Mouse (Mus musculus): Measurements from ENCODE around the gene Ccnt1. TPM values are rescaled to one million over a fixed set of nuclear protein-coding genes. Genes with fewer than 3 reads are reported as not detected.
"Not testable (repeated sequence)": the region's sequence is repeated elsewhere in the genome, so short reads cannot be mapped to it uniquely, and the experiment has no call there.

Ccnt1 gene
- total and polyA plus RNA-seq, 3 experiments, result 19.5 to 63.2 (median 44.0) TPM

- Histone ChIP-seq H3K9me3 (replicated peaks; ENCODE audit: insufficient read depth, low read length) (no peaks in the 10 kb centered on the region), H3K27me3 (ENCODE audit: control insufficient read depth in 1 of 2, insufficient read depth in 2 of 2, low read length in 2 of 2) (no peaks in the 10 kb centered on the region), H3K27ac (ENCODE audit: control insufficient read depth, low read depth, low read length) (no peak overlapping the region), H3K36me3 (ENCODE audit: control insufficient read depth in 1 of 2, insufficient read depth in 2 of 2, low read length in 2 of 2) (peaks cover 3 to 15% of the 10 kb centered on the region in 2 experiments; a peak in 2 of 4 replicates), H3K4me3 (ENCODE audit: control insufficient read depth in 1 of 2, insufficient read depth in 1 of 2, low read depth in 2 of 2, low read length in 2 of 2) (no peak overlapping the region), H3K9ac (ENCODE audit: control insufficient read depth, low read depth, low read length, poor library complexity, severe bottlenecking) (no peak overlapping the region), H3K79me2 (ENCODE audit: control insufficient read depth, insufficient read depth, low read length, poor library complexity) (no peaks in the 10 kb centered on the region; the same call in 1 of the 2 replicates), H3K4me1 (ENCODE audit: control insufficient read depth in 1 of 2, insufficient read depth in 2 of 2, low read length in 2 of 2) (peaks cover 12 to 30% of the 10 kb centered on the region in 2 experiments)
- peak; percentile 68 for DNase-seq (ENCODE audit: low read depth, low spot score)
- TF ChIP-seq MAZ (IDR thresholded peaks at IDR 0.05; ENCODE audit: low read depth, low read length) (no peak), EP300 (IDR thresholded peaks at IDR 0.05; ENCODE audit: low read depth in 1 of 2, low read length in 2 of 2) (peak in 1 of 2 experiments; percentile 32; a peak in 1 of 4 replicates), USF2 (IDR thresholded peaks at IDR 0.05; ENCODE audit: borderline replicate concordance in 1 of 2, insufficient read depth in 1 of 2, low read depth in 1 of 2, low read length in 2 of 2) (peak; percentile 16 to 64; a peak in 1 of 4 replicates), MXI1 (IDR thresholded peaks at IDR 0.05; ENCODE audit: low read depth, low read length) (peak; percentile 24; the same call in 1 of the 2 replicates), USF1 (IDR thresholded peaks at IDR 0.05; ENCODE audit: low read depth, low read length) (peak; percentile 89), KAT2A (conservative IDR thresholded peaks at IDR 0.05; ENCODE audit: low read depth, low read length) (no peak), ZC3H11A (IDR thresholded peaks at IDR 0.05; ENCODE audit: low read depth, low read length) (no peak), ELF1 (IDR thresholded peaks at IDR 0.05; ENCODE audit: low read depth, low read length) (no peak), ETS1 (IDR thresholded peaks at IDR 0.05; ENCODE audit: low read depth, low read length) (peak; percentile 41; the same call in 1 of the 2 replicates), BHLHE40 (IDR thresholded peaks at IDR 0.05; ENCODE audit: borderline replicate concordance, low read depth, low read length) (peak; percentile 67; the same call in 1 of the 2 replicates), MAX (IDR thresholded peaks at IDR 0.05; ENCODE audit: low read length) (peak; percentile 86), CTCF (IDR thresholded peaks at IDR 0.05 in 2 of 3, conservative IDR thresholded peaks at IDR 0.05 in 1 of 3; ENCODE audit: control insufficient read depth in 1 of 3, insufficient read depth in 1 of 3, low read depth in 2 of 3, low read length in 3 of 3, poor library complexity in 1 of 3, severe bottlenecking in 1 of 3) (no peak), MYB (IDR thresholded peaks at IDR 0.05; ENCODE audit: low read depth, low read length) (no peak), RCOR1 (IDR thresholded peaks at IDR 0.05; ENCODE audit: low read depth, low read length) (peak; percentile 34; the same call in 1 of the 2 replicates), MYC (IDR thresholded peaks at IDR 0.05; ENCODE audit: low read depth, low read length) (no peak)
These were observed 56.6 kb downstream of the Ccnt1 start for GRCm38 (mm10) chr15:98514146-98514545.

- not testable (repeated sequence) for H3K4me3 ChIP-seq (ENCODE audit: control insufficient read depth in 1 of 2, insufficient read depth in 1 of 2, low read depth in 2 of 2, low read length in 2 of 2); H3K9me3 ChIP-seq (replicated peaks; ENCODE audit: insufficient read depth, low read length); H3K27me3 ChIP-seq (ENCODE audit: control insufficient read depth in 1 of 2, insufficient read depth in 2 of 2, low read length in 2 of 2); H3K9ac ChIP-seq (ENCODE audit: control insufficient read depth, low read depth, low read length, poor library complexity, severe bottlenecking); H3K27ac ChIP-seq (ENCODE audit: control insufficient read depth, low read depth, low read length); H3K79me2 ChIP-seq (ENCODE audit: control insufficient read depth, insufficient read depth, low read length, poor library complexity)
- Histone ChIP-seq H3K36me3 (ENCODE audit: control insufficient read depth in 1 of 2, insufficient read depth in 2 of 2, low read length in 2 of 2) (peaks cover 3 to 15% of the 10 kb centered on the region in 2 experiments; a peak in 2 of 4 replicates), H3K4me1 (ENCODE audit: control insufficient read depth in 1 of 2, insufficient read depth in 2 of 2, low read length in 2 of 2) (peaks cover 12 to 30% of the 10 kb centered on the region in 2 experiments)
- DNase-seq (ENCODE audit: low read depth, low spot score), result peak; percentile 44
These were observed 57.0 kb downstream of the Ccnt1 start for GRCm38 (mm10) chr15:98513676-98514075.
